Mouse (Mus musculus): ENCODE measurements around the gene Hoxc6.

Hoxc6 gene

DNA sequence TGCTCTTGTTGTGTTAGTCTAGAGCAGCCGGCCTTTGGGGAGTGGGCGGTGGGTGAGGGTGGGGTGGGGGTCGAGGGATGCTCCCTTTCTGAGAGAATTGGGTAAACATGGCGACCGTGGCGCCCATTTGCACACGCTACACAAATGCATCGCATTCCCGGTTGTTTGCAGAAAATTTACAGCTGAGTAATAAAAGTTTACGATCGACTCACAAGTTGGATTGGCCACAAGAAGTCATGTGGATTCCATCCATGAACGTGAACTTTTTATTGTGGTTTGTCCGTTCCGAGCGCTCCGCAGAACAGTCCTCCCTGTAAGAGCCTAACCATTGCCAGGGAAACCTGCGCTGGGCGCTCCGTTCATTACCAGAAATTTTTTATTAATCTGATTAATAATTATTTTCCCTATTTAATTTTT, at the start of gene Hoxc6:
TSS of gene Hoxc6 (plus strand) at position 319 of the 417 bp plus-strand sequence.
- no peak for DNase-seq (ENCODE audit: low spot score)

DNA sequence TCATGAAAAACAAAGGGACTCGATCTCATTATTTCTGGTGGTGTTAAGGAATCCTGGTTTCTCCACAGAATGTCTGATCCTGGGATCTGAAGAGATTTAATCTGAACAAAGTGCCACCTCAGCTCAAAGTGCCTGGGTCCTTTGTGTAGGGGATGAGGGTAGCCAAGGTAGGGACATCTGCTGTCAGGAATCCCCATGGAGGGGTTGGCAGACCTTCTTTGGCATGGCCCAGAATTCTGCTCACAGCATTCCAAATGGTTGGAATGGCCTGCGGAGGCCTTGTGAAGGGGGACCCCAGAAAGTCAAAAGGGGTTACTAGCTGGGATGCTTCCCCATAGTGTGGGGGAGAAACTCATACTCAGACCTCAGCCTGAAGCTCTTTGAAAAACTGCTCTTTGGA, 49.2 kb upstream of the Hoxc6 start:
- DNase-seq (ENCODE audit: low spot score), result no peak

DNA sequence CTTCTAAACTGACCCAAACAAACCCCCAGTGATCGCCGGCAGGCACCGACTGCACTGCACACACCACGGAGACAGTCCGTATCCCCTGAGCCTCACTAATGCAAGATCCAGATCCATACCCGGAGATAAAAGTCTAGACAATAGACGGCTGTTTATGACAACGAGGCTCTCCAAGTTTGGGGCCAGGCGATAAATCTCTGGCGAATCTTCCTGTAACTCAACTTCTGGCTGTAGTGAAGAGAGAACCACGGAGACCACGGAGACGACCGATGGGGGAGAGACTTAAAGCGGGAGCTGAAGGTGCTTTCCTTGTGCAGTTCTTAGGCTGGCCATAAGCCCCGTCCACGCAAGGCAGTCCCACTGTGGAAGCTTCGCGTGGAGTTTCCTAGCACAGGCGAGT, 48.4 kb upstream of the Hoxc6 start:
- DNase-seq (ENCODE audit: low spot score), result no peak

DNA sequence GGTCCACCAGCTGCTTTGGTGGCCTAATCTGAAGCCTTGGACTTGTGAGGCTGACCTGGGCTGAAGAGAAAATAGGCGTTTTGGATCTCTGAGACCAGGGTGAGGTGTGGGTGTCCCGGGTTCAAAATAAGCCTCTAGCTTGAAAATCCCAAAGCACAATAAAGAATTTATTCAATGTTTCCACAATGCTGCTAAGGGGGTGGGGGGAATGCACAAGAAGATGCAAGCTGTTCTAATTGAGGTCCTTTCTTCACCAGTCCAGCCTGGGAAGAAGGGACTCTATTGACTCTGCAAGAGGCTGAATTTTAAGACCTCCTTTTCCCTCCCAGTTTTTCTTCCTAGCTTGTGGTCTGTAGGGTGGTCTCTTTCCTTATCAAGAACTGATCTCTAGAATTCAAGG, 47.2 kb upstream of the Hoxc6 start:
- no peak for DNase-seq (ENCODE audit: low spot score)

DNA sequence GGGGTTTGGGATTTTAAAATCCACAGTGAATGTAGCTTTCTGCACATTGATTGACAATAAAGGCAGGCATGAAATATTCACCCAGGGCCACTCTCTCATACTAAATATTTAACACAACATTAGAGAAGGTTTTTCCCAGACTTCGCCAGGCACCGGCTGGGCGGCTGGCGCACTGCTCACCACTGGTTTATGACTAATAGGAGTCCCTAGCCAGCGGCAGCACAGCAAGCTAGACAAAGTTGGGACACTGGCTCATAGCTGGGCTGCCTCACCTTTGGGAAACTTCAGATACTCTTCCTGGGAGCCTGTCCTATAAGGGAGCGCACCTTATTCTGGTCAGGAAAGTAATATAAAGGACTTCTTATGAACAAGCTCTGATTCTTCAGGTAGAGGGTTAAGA, 44.5 kb upstream of the Hoxc6 start:
- no peak for DNase-seq (ENCODE audit: low spot score)

DNA sequence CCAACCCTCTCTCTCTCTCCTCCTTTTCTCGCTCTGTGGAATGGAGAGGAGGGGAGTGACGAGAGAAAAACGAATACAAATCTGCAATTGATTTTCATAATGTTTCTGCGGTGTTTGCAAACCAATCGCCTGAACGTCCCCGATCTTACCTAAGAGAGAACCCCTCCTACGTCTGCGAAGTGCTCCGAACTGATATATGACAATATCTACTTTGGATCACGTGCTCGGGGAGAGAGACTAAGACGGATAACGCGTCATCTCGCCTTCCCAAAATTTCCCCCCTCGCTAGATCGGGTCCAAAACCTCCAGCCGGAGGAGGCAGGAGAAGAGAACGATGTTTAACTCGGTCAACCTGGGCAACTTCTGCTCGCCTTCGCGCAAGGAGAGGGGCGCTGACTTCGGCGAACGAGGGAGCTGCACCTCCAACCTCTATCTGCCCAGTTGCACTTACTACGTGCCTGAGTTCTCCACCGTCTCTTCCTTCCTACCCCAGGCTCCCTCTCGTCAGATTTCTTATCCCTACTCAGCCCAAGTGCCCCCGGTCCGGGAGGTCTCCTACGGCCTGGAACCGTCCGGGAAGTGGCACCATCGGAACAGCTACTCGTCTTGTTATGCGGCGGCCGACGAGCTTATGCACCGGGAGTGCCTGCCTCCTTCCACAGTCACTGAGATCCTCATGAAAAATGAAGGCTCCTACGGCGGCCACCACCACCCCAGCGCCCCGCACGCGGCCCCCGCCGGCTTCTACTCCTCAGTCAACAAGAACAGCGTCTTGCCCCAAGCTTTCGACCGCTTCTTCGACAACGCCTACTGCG, 43.7 kb upstream of the Hoxc6 start, which contains the start of gene Hoxc11:
TSS of gene Hoxc11 (plus strand) at position 236 of the 815 bp plus-strand sequence.
- no peak for DNase-seq (ENCODE audit: low spot score)

DNA sequence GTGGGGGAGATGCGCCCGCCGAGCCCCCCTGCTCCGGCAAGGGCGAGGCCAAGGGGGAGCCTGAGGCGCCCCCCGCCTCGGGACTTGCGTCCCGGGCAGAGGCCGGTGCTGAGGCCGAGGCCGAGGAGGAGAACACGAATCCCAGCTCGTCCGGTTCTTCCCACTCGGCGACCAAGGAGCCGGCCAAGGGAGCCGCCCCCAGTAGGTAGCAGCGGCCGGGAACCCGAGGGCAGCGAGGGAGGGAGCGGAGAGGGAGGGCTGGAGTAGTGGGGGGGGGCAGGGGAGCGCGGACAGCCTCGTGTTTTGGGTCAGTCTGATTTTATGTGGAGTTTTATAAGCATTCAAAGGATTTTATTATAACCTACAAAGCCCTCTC, 43.1 kb upstream of the Hoxc6 start:
- no peak for DNase-seq (ENCODE audit: low spot score)

DNA sequence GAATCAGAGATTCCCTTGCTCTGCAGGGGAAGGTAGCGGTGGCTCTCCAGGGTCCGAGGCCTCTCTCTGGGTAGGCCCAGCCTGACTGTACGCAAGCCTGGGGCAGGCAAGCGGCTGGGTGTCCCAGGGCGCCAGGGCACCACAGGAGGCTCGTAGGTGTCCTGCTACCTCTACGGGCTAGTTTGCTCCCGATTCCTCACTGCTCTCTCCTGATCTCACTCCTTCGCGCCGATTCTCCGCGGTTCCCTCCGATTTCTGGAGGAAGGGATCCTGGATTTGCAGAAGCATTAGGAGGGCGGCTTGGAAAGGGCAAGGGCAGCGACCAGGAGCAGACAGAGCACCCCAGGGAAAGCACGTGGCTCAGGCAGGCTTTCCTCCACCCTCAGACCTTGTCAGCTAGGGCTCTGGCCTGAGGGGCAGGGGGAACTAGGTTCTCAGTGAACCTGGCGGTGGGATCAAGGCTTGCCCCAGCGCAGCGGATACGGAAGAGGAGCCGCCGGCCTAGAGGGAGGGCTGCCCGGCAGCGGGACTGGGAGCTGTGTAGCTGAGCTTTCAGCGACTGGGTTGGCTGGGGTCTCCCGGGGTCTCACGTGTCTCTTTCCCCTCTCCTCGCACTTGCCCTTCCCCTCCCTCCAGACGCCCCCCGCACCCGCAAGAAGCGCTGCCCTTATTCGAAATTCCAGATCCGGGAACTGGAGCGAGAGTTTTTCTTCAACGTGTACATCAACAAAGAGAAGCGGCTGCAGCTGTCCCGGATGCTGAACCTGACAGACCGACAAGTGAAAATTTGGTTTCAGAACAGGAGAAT, 42.0 kb upstream of the Hoxc6 start:
- DNase-seq (ENCODE audit: low spot score), result no peak

DNA sequence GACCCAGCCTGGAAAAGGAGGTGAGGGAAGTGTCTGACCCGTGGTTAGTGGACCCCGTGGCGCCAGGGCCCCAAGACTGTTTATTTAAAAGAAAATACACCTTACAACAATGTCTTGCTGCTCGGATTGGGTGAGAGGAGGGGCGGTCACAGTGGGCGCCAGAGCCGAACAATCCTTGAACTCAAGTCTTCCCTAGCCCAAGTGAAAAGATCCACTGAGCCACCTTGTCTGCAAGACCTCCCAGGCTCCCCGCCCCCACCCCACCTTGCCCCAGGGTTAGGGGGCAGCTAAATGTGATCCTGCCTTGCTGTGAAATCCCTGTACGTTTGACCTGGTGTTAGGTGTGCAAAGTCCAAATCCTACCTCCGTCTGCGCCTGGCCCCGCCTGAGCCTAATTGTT, 41.2 kb upstream of the Hoxc6 start:
- no peak for DNase-seq (ENCODE audit: low spot score)

DNA sequence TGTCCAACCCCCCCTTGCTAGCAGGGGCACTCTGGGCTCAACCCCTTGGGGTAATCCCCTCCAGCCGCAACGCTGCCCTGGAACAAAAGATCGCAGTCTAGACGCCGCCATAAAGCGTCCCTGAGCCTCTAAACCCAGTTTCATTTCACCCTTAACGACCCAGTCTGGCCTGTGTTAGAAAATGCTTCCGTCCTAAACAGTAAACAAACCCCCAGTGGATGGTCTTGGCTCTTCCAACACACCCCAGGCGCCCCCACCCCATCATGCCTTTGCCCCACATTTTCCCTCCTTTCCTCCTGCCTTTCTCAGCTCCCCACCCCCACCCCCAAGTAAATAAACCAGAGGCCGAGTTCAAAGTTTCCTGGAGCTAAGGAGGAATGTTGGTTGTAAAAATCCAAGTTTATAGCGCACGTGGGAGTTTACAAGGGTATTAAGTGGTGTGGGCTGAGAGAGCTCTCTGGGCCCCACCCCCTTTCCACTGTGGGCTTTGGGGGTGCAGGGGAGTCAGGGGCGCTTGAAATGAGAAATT, 38.3 kb upstream of the Hoxc6 start:
- DNase-seq (ENCODE audit: low spot score), result no peak

DNA sequence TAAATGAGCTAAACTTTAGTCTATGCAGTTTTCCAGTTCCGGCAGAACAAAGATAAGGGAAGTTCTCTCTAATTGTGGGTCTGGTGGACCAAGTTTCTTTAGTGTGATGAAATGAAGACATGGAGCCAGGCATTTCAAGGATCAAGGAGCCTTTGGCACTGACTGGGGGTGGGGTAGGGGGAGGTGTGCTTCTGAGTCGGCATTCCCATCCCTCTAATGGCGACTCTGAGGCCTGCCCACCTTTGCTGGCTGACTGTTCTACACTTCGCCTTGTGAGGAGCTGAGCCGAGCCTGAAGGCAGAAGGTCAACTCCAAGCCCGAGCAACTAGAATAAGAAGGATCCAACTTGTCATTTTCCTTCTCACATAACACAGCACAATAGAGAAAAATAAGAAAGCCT, 36.3 kb upstream of the Hoxc6 start:
- DNase-seq (ENCODE audit: low spot score), result no peak

DNA sequence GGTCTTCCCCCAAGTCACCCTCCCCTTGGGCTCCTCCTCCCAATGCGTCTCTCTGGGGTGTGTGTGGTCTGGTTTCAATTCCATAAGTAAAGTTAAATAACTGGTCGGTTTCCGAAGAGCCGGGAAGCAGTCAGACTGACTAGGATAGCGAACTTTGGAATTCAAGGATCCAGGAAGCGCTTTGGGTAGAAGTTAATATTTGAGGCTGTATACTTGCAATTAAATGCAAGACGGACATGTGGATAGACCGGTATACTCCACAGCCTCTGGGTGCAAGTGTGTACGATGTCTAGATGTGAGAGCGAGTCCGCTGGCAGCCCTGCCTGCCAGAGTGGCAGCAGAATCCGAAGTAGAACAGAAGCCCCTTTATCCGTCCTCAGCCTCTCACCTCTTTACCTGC, 35.6 kb upstream of the Hoxc6 start:
- no peak for DNase-seq (ENCODE audit: low spot score)

DNA sequence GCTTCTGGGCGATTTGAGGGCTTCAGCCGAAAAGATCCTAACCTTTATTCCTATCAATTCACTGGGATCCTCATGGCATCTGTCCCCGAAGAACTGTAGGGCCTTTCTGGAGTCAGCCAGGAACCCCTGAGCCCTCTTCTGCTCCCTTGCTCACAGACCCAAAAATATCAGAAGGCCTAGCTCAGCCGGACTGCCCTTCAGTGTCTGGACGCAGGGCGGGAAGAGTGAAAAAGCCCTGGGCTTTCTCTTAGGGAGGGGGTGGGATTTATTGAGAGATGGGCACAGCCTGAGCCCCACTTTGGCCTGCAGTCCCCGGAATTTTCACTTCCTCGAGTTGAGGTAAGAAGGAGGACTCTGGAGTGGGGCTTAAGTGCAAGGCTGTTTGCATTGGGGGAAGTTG, 34.8 kb upstream of the Hoxc6 start:
- no peak for DNase-seq (ENCODE audit: low spot score)

DNA sequence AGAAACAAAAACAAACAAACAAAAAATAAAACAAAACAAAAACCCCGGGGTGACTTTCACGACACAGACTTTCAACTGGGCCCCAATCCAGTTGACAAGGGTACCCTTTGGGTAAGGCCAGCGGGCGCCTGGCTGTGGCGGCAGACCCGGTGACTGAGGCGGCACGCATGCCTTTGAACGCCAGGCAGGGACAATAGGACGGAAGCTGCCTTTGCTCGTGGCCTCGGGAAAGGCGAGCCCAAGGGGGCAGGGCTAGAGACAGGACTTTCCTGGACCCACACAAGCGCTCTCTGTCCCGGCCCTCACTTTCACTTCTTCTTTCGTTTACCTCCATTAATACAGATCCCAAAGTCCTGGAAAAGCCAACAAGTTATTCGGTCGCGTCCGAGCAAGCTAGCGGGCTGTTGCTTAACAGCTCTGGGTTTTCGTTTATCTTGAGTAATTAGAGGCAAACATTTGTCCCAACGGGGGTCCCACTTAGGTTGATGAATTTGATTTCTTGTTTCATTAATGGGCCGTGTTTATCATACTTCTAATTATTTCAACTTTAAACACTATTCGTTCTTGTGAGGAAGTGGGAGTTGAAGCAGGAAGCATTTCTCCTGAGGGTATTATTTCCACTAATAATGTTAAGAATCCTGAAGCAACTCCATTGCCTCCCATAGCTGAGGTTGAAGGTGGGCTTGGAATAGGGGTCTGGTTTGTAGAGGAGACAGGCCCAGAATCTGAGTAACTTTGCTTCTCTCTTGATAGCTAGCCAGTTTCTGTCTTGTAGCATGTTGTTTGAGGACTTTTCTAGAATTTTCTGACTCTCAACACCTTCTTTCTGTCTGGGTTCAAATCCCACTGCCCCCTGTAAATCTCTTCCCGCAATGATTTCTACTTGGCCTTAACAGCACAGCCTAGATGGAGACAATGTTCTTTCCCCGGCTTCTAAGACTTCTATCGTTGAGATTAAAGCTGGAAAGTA, 34.1 kb upstream of the Hoxc6 start:
- no peak for DNase-seq (ENCODE audit: low spot score)

DNA sequence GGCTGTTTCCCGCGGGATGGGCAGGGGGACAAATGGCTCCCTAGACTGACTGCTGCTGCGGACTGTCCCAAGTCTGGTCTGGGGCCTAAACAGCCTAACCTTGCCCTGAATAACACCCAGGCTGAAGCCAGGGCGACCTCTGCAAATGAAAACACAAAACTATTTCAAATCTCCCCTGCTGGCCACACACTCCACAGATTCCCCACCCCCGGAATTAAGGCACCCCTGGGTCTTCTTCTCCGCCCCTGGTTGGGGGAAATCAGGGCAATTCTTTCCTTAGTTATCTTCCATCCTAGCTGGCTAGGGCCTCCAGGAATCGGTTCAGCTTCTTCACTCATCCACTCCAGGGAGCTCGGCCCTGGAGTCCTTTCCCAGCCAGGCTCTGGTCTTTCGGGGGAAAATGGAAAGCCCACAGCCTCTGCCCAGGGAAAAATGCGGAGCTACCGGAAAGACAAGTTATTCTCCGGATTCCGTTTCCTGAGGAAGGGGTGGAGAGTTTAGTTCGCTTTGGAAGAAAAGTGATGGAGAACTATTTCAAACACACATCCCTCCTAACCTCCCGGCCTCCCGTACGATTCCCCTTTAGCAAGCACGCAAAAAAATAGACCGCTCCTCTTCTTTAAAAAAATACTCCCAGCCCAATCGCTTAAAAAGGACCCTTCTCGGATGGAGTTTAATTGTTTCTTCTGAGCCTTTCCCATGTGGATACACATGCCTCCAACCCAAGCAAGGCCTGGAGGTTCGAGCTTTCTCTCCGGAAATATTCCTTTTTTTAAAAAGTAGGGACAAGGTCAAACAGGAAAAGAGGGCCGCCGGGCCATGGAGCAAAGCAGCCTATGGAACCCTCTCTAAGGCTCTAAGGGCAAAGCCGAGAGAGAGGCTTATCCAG, 32.8 kb upstream of the Hoxc6 start:
- DNase-seq (ENCODE audit: low spot score), result no peak

DNA sequence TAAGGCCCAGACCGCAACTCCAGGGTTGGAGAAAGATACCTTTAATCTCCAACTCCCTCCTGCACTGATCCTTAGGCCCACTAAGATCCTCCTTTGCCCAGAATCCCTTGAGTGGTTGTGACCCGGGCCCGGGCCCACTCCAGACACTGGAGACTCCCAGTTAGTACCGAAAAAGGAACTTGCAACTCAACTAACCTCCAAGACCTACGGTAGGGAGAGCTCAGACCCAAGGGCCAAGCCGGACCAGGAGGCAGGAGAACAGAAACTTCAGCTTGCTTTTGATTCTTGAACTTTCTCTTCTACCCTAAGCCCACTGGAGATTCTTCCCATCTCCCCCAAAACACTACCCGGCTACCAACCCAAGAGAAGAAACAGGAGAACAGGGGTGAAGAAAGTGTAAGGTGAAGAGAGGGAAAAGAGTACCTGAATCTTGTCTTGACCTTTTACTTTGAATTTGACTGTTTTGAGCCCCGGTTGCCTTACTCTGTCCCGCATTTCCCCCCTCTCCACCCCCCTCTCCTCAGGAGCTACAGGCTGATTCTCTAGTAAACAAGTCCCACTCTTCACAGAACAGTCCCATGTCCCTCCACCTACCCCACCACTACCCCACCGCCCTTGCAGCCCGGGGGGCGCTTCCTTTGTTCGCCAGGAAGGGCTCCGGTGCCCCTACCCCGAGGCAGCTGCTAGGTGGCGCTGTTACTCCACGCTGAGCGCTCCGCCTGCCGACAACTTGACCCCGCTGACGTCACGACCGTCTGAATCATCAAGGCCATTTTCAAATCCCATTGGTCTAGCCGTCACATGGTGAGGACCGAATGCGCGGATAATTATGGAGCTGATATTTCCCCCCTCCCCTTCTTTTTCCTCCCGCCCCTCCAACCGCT, 31.9 kb upstream of the Hoxc6 start:
- DNase-seq (ENCODE audit: low spot score), result peak; percentile 88

DNA sequence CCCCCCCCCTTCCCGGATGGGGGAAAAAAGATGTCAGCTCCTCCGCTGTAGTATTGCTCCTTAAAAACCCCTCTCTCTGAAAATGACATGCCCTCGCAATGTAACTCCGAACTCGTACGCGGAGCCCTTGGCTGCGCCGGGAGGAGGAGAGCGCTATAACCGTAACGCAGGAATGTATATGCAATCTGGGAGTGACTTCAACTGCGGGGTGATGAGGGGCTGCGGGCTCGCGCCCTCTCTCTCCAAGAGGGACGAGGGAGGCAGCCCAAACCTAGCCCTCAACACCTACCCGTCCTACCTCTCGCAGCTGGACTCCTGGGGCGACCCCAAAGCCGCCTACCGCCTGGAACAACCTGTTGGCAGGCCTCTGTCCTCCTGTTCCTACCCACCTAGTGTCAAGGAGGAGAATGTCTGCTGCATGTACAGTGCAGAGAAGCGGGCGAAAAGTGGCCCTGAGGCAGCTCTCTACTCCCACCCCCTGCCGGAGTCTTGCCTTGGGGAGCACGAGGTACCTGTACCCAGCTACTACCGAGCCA, 31.2 kb upstream of the Hoxc6 start, which contains the start of gene Hoxc10:
TSS of gene Hoxc10 (plus strand) at position 21 of the 536 bp plus-strand sequence.
- DNase-seq (ENCODE audit: low spot score), result no peak

DNA sequence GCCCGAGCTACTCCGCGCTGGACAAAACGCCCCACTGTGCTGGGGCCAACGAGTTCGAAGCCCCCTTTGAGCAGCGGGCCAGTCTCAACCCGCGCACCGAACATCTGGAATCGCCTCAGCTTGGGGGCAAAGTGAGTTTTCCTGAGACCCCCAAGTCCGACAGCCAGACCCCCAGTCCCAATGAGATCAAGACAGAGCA, 30.8 kb upstream of the Hoxc6 start, which contains the start of gene Hoxc5:
TSS of gene Hoxc5 (plus strand) at position 132 of the 199 bp plus-strand sequence.
- DNase-seq (ENCODE audit: low spot score), result no peak

DNA sequence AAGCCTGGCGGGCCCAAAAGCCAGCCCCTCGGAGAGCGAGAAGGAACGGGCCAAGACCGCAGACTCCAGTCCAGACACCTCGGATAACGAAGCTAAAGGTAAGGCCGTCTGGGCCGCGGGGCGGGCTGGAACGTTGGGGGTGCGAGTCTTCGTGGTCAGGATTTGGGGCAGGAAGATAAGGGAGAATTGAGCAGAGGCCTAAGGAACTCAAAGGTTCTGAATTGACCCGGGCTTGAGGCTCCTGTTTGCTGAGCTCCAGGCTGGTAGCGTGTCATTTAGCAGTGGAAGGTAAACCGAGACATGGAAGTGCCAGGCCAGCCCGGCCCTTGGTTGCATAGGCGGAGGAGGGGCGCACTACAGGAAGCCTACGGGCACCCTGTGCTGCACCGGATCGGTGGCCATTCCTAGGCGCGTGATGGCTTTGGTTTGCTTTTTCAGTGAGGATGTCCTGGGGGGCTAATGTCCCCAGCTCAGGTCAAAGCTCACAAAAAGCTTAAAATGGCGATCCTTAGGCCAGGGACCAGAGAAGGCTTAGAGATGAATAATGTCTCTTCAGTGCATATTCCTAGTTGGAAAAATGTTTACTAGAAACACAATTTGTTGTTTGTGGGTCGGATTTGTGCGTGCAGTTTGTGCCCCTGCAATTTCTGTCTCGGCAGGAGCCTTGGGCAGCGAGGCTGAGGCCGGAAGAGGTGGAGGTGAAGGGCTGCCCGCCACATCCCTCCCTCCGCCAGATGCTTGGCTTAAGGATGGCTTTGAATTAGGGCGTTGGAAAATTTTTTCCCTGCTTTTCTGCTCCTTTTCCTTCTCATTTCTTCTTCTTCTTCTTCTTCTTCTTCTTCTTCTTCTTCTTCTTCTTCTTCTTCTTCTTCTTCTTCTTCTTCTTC, 30.3 kb upstream of the Hoxc6 start:
- DNase-seq (ENCODE audit: low spot score), result no peak

All from urinary bladder, postnatal 14 days (tissue).